Mouse (Mus musculus): ENCODE results near the gene Ttc27.

DNA sequence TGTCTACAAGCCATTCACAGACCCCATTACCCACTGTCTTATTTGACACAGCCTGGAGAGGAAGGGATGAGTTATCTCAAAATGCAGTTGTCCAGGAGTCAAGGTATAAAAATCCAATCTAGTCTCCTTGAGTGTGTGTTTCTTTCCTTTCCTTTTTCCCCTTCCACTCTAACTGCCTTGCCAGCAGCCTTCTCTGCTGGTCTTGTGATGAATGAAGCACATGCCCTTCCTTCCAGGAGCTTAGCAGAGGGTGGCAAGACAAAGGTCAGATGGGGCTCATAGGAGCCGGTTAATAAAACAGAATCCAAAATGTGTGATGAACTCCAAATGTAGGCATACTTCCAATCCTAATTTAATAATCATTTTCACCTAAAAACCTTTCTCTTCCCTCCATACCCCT is 156.2 kb downstream of the Ttc27 start:
- TF ChIP-seq POLR2A (IDR thresholded peaks at IDR 0.05; ENCODE audit: extremely low read depth, insufficient read depth, low read length) (no peak), CTCF (IDR thresholded peaks at IDR 0.05; ENCODE audit: extremely low read depth, insufficient read depth, low read length) (no peak)
